Mouse (Mus musculus): ENCODE results near the gene Rasgrf2. TPM values are rescaled to one million over a fixed set of nuclear protein-coding genes. Genes with fewer than 3 reads are reported as not detected.

Gene Rasgrf2
- polyA plus RNA-seq, 1 experiment from 2014 or later = 1.5 TPM

GRCm38 (mm10) chr13:91875581-91875980 is 255.9 kb downstream of the Rasgrf2 start:
- 49% methylated on average over 2 of the region's 2 CpGs for WGBS

GRCm38 (mm10) chr13:91874565-91874964 is 256.9 kb downstream of the Rasgrf2 start:
- H3K36me3 ChIP-seq (ENCODE audit: control insufficient read depth, insufficient read depth, low read length) = no peaks in the 10 kb centered on the region
- no peak for DNase-seq (ENCODE audit: low spot score)
- 91% methylated on average over 7 of the region's 7 CpGs for WGBS

More at GRCm38 (mm10) chr13:91875581-91875980, 255.9 kb downstream of the Rasgrf2 start:
- Histone ChIP-seq H3K9me3 (replicated peaks; ENCODE audit: control insufficient read depth, low read length) (no peaks in the 10 kb centered on the region), H3K9ac (ENCODE audit: low read length) (no peak overlapping the region), H3K27ac (ENCODE audit: low read depth, low read length) (no peak overlapping the region), H3K4me3 (ENCODE audit: low read depth, low read length) (no peak overlapping the region), H3K4me1 (ENCODE audit: control insufficient read depth, insufficient read depth, low read length) (no peaks in the 10 kb centered on the region), H3K36me3 (ENCODE audit: control insufficient read depth, insufficient read depth, low read length) (no peaks in the 10 kb centered on the region), H3K4me2 (ENCODE audit: low read length) (no peak overlapping the region), H3K27me3 (replicated peaks; ENCODE audit: control insufficient read depth, insufficient read depth, low read length) (no peaks in the 10 kb centered on the region)
- ATAC-seq = no peak
- no peak for DNase-seq (ENCODE audit: low spot score)

GRCm38 (mm10) chr13:91873734-91874329 is 257.6 kb downstream of the Rasgrf2 start:
- Histone ChIP-seq H3K9me3 (replicated peaks; ENCODE audit: control insufficient read depth, low read length) (no peaks in the 10 kb centered on the region), H3K27ac (ENCODE audit: low read depth, low read length) (no peak overlapping the region), H3K36me3 (ENCODE audit: control insufficient read depth, insufficient read depth, low read length) (no peaks in the 10 kb centered on the region), H3K4me3 (ENCODE audit: low read depth, low read length) (no peak overlapping the region), H3K4me1 (ENCODE audit: control insufficient read depth, insufficient read depth, low read length) (no peaks in the 10 kb centered on the region), H3K27me3 (replicated peaks; ENCODE audit: control insufficient read depth, insufficient read depth, low read length) (no peaks in the 10 kb centered on the region), H3K9ac (ENCODE audit: low read length) (no peak overlapping the region), H3K4me2 (ENCODE audit: low read length) (no peak overlapping the region)
- DNase-seq (ENCODE audit: low spot score) (no peak), ATAC-seq (no peak)
- WGBS = 81% methylated on average over 7 of the region's 7 CpGs

More at GRCm38 (mm10) chr13:91874565-91874964, 256.9 kb downstream of the Rasgrf2 start:
- Histone ChIP-seq H3K4me2 (ENCODE audit: low read length) (no peak overlapping the region), H3K9ac (ENCODE audit: low read length) (no peak overlapping the region), H3K9me3 (replicated peaks; ENCODE audit: control insufficient read depth, low read length) (no peaks in the 10 kb centered on the region), H3K27ac (ENCODE audit: low read depth, low read length) (no peak overlapping the region), H3K4me1 (ENCODE audit: control insufficient read depth, insufficient read depth, low read length) (no peaks in the 10 kb centered on the region), H3K27me3 (replicated peaks; ENCODE audit: control insufficient read depth, insufficient read depth, low read length) (no peaks in the 10 kb centered on the region), H3K4me3 (ENCODE audit: low read depth, low read length) (no peak overlapping the region)
- no peak for ATAC-seq

- 96% methylated on average over 1 of the region's 1 CpGs for WGBS
- H3K4me3 ChIP-seq (ENCODE audit: low read depth, low read length) = no peak overlapping the region
- no peak overlapping the region for H3K9ac ChIP-seq (ENCODE audit: low read length)
- H3K4me1 ChIP-seq (ENCODE audit: control insufficient read depth, insufficient read depth, low read length) = no peaks in the 10 kb centered on the region
- ATAC-seq = no peak
- H3K36me3 ChIP-seq (ENCODE audit: control insufficient read depth, insufficient read depth, low read length) = no peaks in the 10 kb centered on the region
- no peaks in the 10 kb centered on the region for H3K9me3 ChIP-seq (replicated peaks; ENCODE audit: control insufficient read depth, low read length)
- DNase-seq (ENCODE audit: low spot score) = no peak
- H3K27me3 ChIP-seq (replicated peaks; ENCODE audit: control insufficient read depth, insufficient read depth, low read length) = no peaks in the 10 kb centered on the region
- no peak overlapping the region for H3K27ac ChIP-seq (ENCODE audit: low read depth, low read length)
- no peak overlapping the region for H3K4me2 ChIP-seq (ENCODE audit: low read length)
These were observed 262.9 kb downstream of the Rasgrf2 start for GRCm38 (mm10) chr13:91868577-91868976.

- Histone ChIP-seq H3K9me3 (replicated peaks; ENCODE audit: control insufficient read depth, low read length) (no peaks in the 10 kb centered on the region), H3K4me1 (ENCODE audit: control insufficient read depth, insufficient read depth, low read length) (no peaks in the 10 kb centered on the region), H3K4me2 (ENCODE audit: low read length) (no peak overlapping the region), H3K4me3 (ENCODE audit: low read depth, low read length) (no peak overlapping the region), H3K36me3 (ENCODE audit: control insufficient read depth, insufficient read depth, low read length) (no peaks in the 10 kb centered on the region), H3K27ac (ENCODE audit: low read depth, low read length) (no peak overlapping the region), H3K9ac (ENCODE audit: low read length) (no peak overlapping the region), H3K27me3 (replicated peaks; ENCODE audit: control insufficient read depth, insufficient read depth, low read length) (no peaks in the 10 kb centered on the region)
- 70% methylated on average over 7 of the region's 7 CpGs for WGBS
- DNase-seq (ENCODE audit: low spot score) (no peak), ATAC-seq (no peak)
These were observed 272.6 kb downstream of the Rasgrf2 start for GRCm38 (mm10) chr13:91858835-91859234.

- DNase-seq (ENCODE audit: low spot score) (no peak), ATAC-seq (no peak)
- Histone ChIP-seq H3K4me1 (ENCODE audit: control insufficient read depth, insufficient read depth, low read length) (no peaks in the 10 kb centered on the region), H3K4me2 (ENCODE audit: low read length) (no peak overlapping the region), H3K4me3 (ENCODE audit: low read depth, low read length) (no peak overlapping the region), H3K9ac (ENCODE audit: low read length) (no peak overlapping the region), H3K9me3 (replicated peaks; ENCODE audit: control insufficient read depth, low read length) (no peaks in the 10 kb centered on the region), H3K27me3 (replicated peaks; ENCODE audit: control insufficient read depth, insufficient read depth, low read length) (no peaks in the 10 kb centered on the region), H3K36me3 (ENCODE audit: control insufficient read depth, insufficient read depth, low read length) (no peaks in the 10 kb centered on the region), H3K27ac (ENCODE audit: low read depth, low read length) (no peak overlapping the region)
- WGBS = 82% methylated on average over 8 of the region's 8 CpGs
These were observed 274.0 kb downstream of the Rasgrf2 start for GRCm38 (mm10) chr13:91857427-91857826.

- H3K4me3 ChIP-seq (ENCODE audit: low read depth, low read length) = no peak overlapping the region
- WGBS = 65% methylated on average over 3 of the region's 3 CpGs
These were observed 277.0 kb downstream of the Rasgrf2 start for GRCm38 (mm10) chr13:91854412-91854811.

More at GRCm38 (mm10) chr13:91854412-91854811, 277.0 kb downstream of the Rasgrf2 start:
- Histone ChIP-seq H3K4me1 (ENCODE audit: control insufficient read depth, insufficient read depth, low read length) (no peaks in the 10 kb centered on the region), H3K9me3 (replicated peaks; ENCODE audit: control insufficient read depth, low read length) (no peaks in the 10 kb centered on the region), H3K4me2 (ENCODE audit: low read length) (no peak overlapping the region), H3K36me3 (ENCODE audit: control insufficient read depth, insufficient read depth, low read length) (no peaks in the 10 kb centered on the region), H3K9ac (ENCODE audit: low read length) (no peak overlapping the region), H3K27me3 (replicated peaks; ENCODE audit: control insufficient read depth, insufficient read depth, low read length) (no peaks in the 10 kb centered on the region), H3K27ac (ENCODE audit: low read depth, low read length) (no peak overlapping the region)
- no peak for DNase-seq (ENCODE audit: low spot score)
- ATAC-seq = no peak

Other genes starting within 250 kb of the Rasgrf2 start
- 0.24 and 0.30 TPM in 2 replicates for gene Gm20379, start 174.3 kb upstream of the Rasgrf2 start, polyA plus RNA-seq (2014; fragmentation: Nextera tagmentation; extraction: Ambion mirVana)
- gene Dhfr, start 223.1 kb upstream of the Rasgrf2 start, polyA plus RNA-seq (2014; fragmentation: Nextera tagmentation; extraction: Ambion mirVana) = 9.1 and 10.8 TPM in 2 replicates
- gene Msh3, start 223.3 kb upstream of the Rasgrf2 start, polyA plus RNA-seq (2014; fragmentation: Nextera tagmentation; extraction: Ambion mirVana) = 26.9 and 29.7 TPM in 2 replicates

Data from forebrain, embryonic 14.5 days (tissue).